Mouse (Mus musculus) stomach, postnatal 0 days (tissue): Measurements from ENCODE around the gene Fam107b. TPM values are rescaled to one million over a fixed set of nuclear protein-coding genes. Genes with fewer than 3 reads are reported as not detected.

Experiments used
- ATAC-seq: fragments of 200-750 bp; cut with Nextera tagmentation; 2 replicates; pipeline ENCODE4 v1.8.0; 2017; ENCODE audit not compliant: low FRiP score, low TSS enrichment
- DNase-seq: peaks from one replicate; pipeline ENCODE4 v3.0.0-alpha.2; 2016; ENCODE audit warnings: low spot score
- H3K27ac ChIP-seq: fragments of 300-500 bp; sonication (generic); replicated peaks from 2 replicates; pipeline ENCODE4 v1.5.1; 2014; ENCODE audit warnings: mild to moderate bottlenecking, control low read depth
- H3K27me3 ChIP-seq: fragments of 300-500 bp; sonication (generic); 2 replicates; pipeline ENCODE4 v1.6.1; 2014; ENCODE audit warnings: low read length; ENCODE audit not compliant: control insufficient read depth, insufficient read depth
- H3K36me3 ChIP-seq: fragments of 300-500 bp; sonication (generic); 2 replicates; pipeline ENCODE4 v1.6.1; 2014; ENCODE audit warnings: low read length, mixed read lengths; ENCODE audit not compliant: control insufficient read depth, insufficient read depth
- H3K4me1 ChIP-seq: fragments of 300-500 bp; sonication (generic); replicated peaks from 2 replicates; pipeline ENCODE4 v1.6.1; 2014; ENCODE audit warnings: antibody characterized with exemption; ENCODE audit not compliant: control insufficient read depth, insufficient read depth
- H3K4me2 ChIP-seq: fragments of 300-500 bp; sonication (generic); replicated peaks from 2 replicates; pipeline ENCODE4 v1.6.1; 2014; ENCODE audit warnings: low read depth, mild to moderate bottlenecking, control low read depth, moderate library complexity
- H3K4me3 ChIP-seq: fragments of 300-500 bp; sonication (generic); 2 replicates; pipeline ENCODE4 v1.5.1; 2014; ENCODE audit warnings: low read depth, low read length, control low read depth
- H3K9ac ChIP-seq: fragments of 300-500 bp; sonication (generic); 2 replicates; pipeline ENCODE4 v1.6.1; 2014; ENCODE audit warnings: mild to moderate bottlenecking, low read length, control low read depth, mixed read lengths
- H3K9me3 ChIP-seq: fragments of 300-500 bp; sonication (generic); 2 replicates; pipeline ENCODE4 v1.6.1; 2016; ENCODE audit warnings: low read length; ENCODE audit not compliant: control insufficient read depth
- CTCF ChIP-seq: IDR thresholded peaks from 2 replicates; pipeline ENCODE4 v1.5.1; 2016; ENCODE audit warnings: antibody characterized with exemption, low read depth, mild to moderate bottlenecking, moderate library complexity
- EP300 ChIP-seq: optimal IDR thresholded peaks from 2 replicates; pipeline ENCODE3; 2016; ENCODE audit warnings: antibody characterized with exemption
- WGBS: fragments of 180-500 bp; shearing (Covaris S2); extraction: QIAGEN DNeasy Blood & Tissue Kit; methylation state at CpG from one replicate; pipeline ENCODE4 v1.1.7; 2014; 5-methylcytosine and 5-hydroxymethylcytosine counted together
- polyA plus RNA-seq: library from polyadenylated mRNA; unstranded; fragments of >200 nt; fragmentation: Nextera tagmentation; extraction: Ambion mirVana; gene quantifications from 2 replicates; pipeline ENCODE4 v1.2.1, GENCODE M21; 2015

Gene Fam107b
- polyA plus RNA-seq, 1 experiment from 2014 or later = 46.4 TPM

- TF ChIP-seq EP300 (no peak), CTCF (no peak)
- H3K9ac ChIP-seq = no peak overlapping the region
Measured at GRCm38 (mm10) chr2:3707236-3707635, 136.9 kb downstream of the Fam107b start.

GRCm38 (mm10) chr2:3708621-3709020, 138.3 kb downstream of the Fam107b start:
- Histone ChIP-seq H3K4me1 (peaks cover 3% of the 10 kb centered on the region; the same call in 1 of the 2 replicates), H3K9ac (no peak overlapping the region), H3K4me3 (no peak overlapping the region), H3K27me3 (no peaks in the 10 kb centered on the region; the same call in 1 of the 2 replicates), H3K27ac (no peak overlapping the region), H3K9me3 (no peaks in the 10 kb centered on the region), H3K4me2 (no peak overlapping the region), H3K36me3 (no peaks in the 10 kb centered on the region)
- no peak for TF ChIP-seq EP300
- DNase-seq (no peak), ATAC-seq (no peak)
- 90% methylated on average over 4 of the region's 4 CpGs for WGBS

More at GRCm38 (mm10) chr2:3707236-3707635, 136.9 kb downstream of the Fam107b start:
- H3K9me3 ChIP-seq = no peaks in the 10 kb centered on the region
- ATAC-seq (no peak), DNase-seq (no peak)
- H3K27me3 ChIP-seq = no peaks in the 10 kb centered on the region; the same call in 1 of the 2 replicates
- H3K4me2 ChIP-seq = no peak overlapping the region
- no peaks in the 10 kb centered on the region for H3K36me3 ChIP-seq
- peaks cover 3% of the 10 kb centered on the region; the same call in 1 of the 2 replicates for H3K4me1 ChIP-seq
- no peak overlapping the region for H3K27ac ChIP-seq
- no peak overlapping the region for H3K4me3 ChIP-seq
- 86% methylated on average over 1 of the region's 1 CpGs for WGBS

- Histone ChIP-seq H3K4me3 (no peak overlapping the region), H3K9ac (no peak overlapping the region), H3K4me2 (no peak overlapping the region), H3K27me3 (no peaks in the 10 kb centered on the region; the same call in 1 of the 2 replicates), H3K27ac (no peak overlapping the region), H3K4me1 (peaks cover 4% of the 10 kb centered on the region), H3K9me3 (no peaks in the 10 kb centered on the region), H3K36me3 (no peaks in the 10 kb centered on the region)
- WGBS = 78% methylated on average over 2 of the region's 2 CpGs
- TF ChIP-seq EP300 (no peak), CTCF (no peak)
- no peak for ATAC-seq
- DNase-seq = no peak
Measured at GRCm38 (mm10) chr2:3709882-3710281, 139.6 kb downstream of the Fam107b start.

GRCm38 (mm10) chr2:3710521-3710920, 140.2 kb downstream of the Fam107b start:
- Histone ChIP-seq H3K9ac (no peak overlapping the region), H3K27ac (no peak overlapping the region), H3K9me3 (no peaks in the 10 kb centered on the region), H3K27me3 (no peaks in the 10 kb centered on the region; the same call in 1 of the 2 replicates), H3K4me3 (no peak overlapping the region), H3K4me2 (no peak overlapping the region), H3K36me3 (no peaks in the 10 kb centered on the region), H3K4me1 (peaks cover 4% of the 10 kb centered on the region)
- no peak for TF ChIP-seq CTCF
- no peak for TF ChIP-seq EP300
- no peak for DNase-seq
- no peak for ATAC-seq
- 95% methylated on average over 3 of the region's 3 CpGs for whole genome bisulfite sequencing

GRCm38 (mm10) chr2:3712369-3713042, 142.2 kb downstream of the Fam107b start:
- H3K4me2 ChIP-seq = peak overlapping the region; percentile 97
- no peaks in the 10 kb centered on the region; the same call in 1 of the 2 replicates for H3K27me3 ChIP-seq
- H3K4me1 ChIP-seq = peaks cover 4% of the 10 kb centered on the region
- ATAC-seq (peak; percentile 3; the same call in 1 of the 2 replicates), DNase-seq (no peak)
- TF ChIP-seq EP300 (peak; percentile 84), CTCF (no peak)
- peak overlapping the region; percentile 88 for H3K27ac ChIP-seq
- H3K9me3 ChIP-seq = no peaks in the 10 kb centered on the region
- H3K9ac ChIP-seq = no peak overlapping the region
- H3K36me3 ChIP-seq = no peaks in the 10 kb centered on the region
- 22% methylated on average over 3 of the region's 3 CpGs for WGBS
- H3K4me3 ChIP-seq = peak overlapping the region; percentile 91; the same call in 1 of the 2 replicates

GRCm38 (mm10) chr2:3713212-3713681, 143.0 kb downstream of the Fam107b start:
- Histone ChIP-seq H3K27ac (peak overlapping the region; percentile 88), H3K36me3 (no peaks in the 10 kb centered on the region), H3K9me3 (no peaks in the 10 kb centered on the region), H3K27me3 (no peaks in the 10 kb centered on the region; the same call in 1 of the 2 replicates), H3K4me3 (peak overlapping the region; percentile 91), H3K4me1 (peaks cover 4% of the 10 kb centered on the region), H3K4me2 (peak overlapping the region; percentile 97), H3K9ac (peak overlapping the region; percentile 87)
- DNase-seq (peak; percentile 97), ATAC-seq (peak; percentile 97)
- TF ChIP-seq EP300 = no peak
- TF ChIP-seq CTCF = peak; percentile 35
- under 1% methylated on average over 38 of the region's 41 CpGs for WGBS
